Mouse (Mus musculus): ENCODE data around the gene Zdhhc7.

- TF ChIP-seq CTCF (IDR thresholded peaks at IDR 0.05) = no peak
- TF ChIP-seq EP300 (IDR thresholded peaks at IDR 0.05) = no peak
These were observed 8.2 kb downstream of the Zdhhc7 start for GRCm38 (mm10) chr8:120093103-120093502.

Measured in lung, postnatal 0 days (tissue).